Mouse (Mus musculus): ENCODE results near the gene Btbd2.
"Not testable (repeated sequence)": the region's sequence is repeated elsewhere in the genome, so short reads cannot be mapped to it uniquely, and the experiment has no call there.

The Btbd2 gene

GRCm38 (mm10) chr10:80625764-80626163 is 31.1 kb downstream of the Btbd2 start:
- no peak for DNase-seq

- DNase-seq = peak; percentile 63
Observed at GRCm38 (mm10) chr10:80623457-80624191, 33.2 kb downstream of the Btbd2 start.

- peak; percentile 56 for DNase-seq
Observed at GRCm38 (mm10) chr10:80622661-80623456, 34.0 kb downstream of the Btbd2 start, which contains the start of gene Csnk1g2. TSS of gene Csnk1g2 (plus strand) at chr10:80622838.

GRCm38 (mm10) chr10:80621940-80622660 is 34.8 kb downstream of the Btbd2 start:
- DNase-seq = peak; percentile 99

- DNase-seq = no peak
Observed at GRCm38 (mm10) chr10:80621690-80621939, 35.3 kb downstream of the Btbd2 start.

- no peak for DNase-seq
Observed at GRCm38 (mm10) chr10:80620796-80621689, 35.8 kb downstream of the Btbd2 start.

GRCm38 (mm10) chr10:80620365-80620764 is 36.5 kb downstream of the Btbd2 start:
- DNase-seq = no peak

GRCm38 (mm10) chr10:80619465-80620244 is 37.2 kb downstream of the Btbd2 start:
- DNase-seq = no peak

- DNase-seq = peak; percentile 68
Observed at GRCm38 (mm10) chr10:80618181-80618580, 38.7 kb downstream of the Btbd2 start.

- no peak for DNase-seq
Observed at GRCm38 (mm10) chr10:80614351-80614750, 42.5 kb downstream of the Btbd2 start.

- DNase-seq = no peak
Observed at GRCm38 (mm10) chr10:80613821-80614220, 43.0 kb downstream of the Btbd2 start.

GRCm38 (mm10) chr10:80611905-80612304 is 45.0 kb downstream of the Btbd2 start:
- no peak for DNase-seq

GRCm38 (mm10) chr10:80611024-80611423 is 45.8 kb downstream of the Btbd2 start:
- peak; percentile 74 for DNase-seq

- no peak for DNase-seq
Observed at GRCm38 (mm10) chr10:80610116-80610785, 46.6 kb downstream of the Btbd2 start.

- DNase-seq = no peak
Observed at GRCm38 (mm10) chr10:80609269-80609924, 47.5 kb downstream of the Btbd2 start.

- DNase-seq = no peak
Observed at GRCm38 (mm10) chr10:80608435-80608834, 48.4 kb downstream of the Btbd2 start.

- DNase-seq = no peak
Observed at GRCm38 (mm10) chr10:80606737-80607350, 50.0 kb downstream of the Btbd2 start.

- DNase-seq = no peak
Observed at GRCm38 (mm10) chr10:80606306-80606705, 50.6 kb downstream of the Btbd2 start.

GRCm38 (mm10) chr10:80605721-80606120 is 51.1 kb downstream of the Btbd2 start, which contains the start of gene Gm49322:
TSS of gene Gm49322 (plus strand) at chr10:80606021.
- not testable (repeated sequence) for DNase-seq

- no peak for DNase-seq
Observed at GRCm38 (mm10) chr10:80604988-80605387, 51.9 kb downstream of the Btbd2 start.
